Mouse (Mus musculus): Measurements from ENCODE around the gene Usp35. TPM values are rescaled to one million over a fixed set of nuclear protein-coding genes. Genes with fewer than 3 reads are reported as not detected.
A peak's percentile ranks its signal among the peaks of the same experiment; 100 is the strongest.

Gene Usp35
- polyA plus RNA-seq, 1 experiment from 2014 or later = 0.14 TPM

- Histone ChIP-seq H3K9ac (ENCODE audit: low read depth, low read length) (no peak overlapping the region), H3K4me2 (ENCODE audit: low read depth, low read length) (no peak overlapping the region), H3K36me3 (ENCODE audit: control insufficient read depth, insufficient read depth) (no peaks in the 10 kb centered on the region), H3K27ac (ENCODE audit: low read length) (0 out of 2 replicates have a peak overlapping the region, but pooled peaks have one; percentile 9), H3K9me3 (replicated peaks; ENCODE audit: control insufficient read depth, low read length) (no peaks in the 10 kb centered on the region), H3K4me1 (ENCODE audit: control insufficient read depth, low read depth, low read length) (peaks cover 9% of the 10 kb centered on the region), H3K4me3 (ENCODE audit: low read depth, low read length) (no peak overlapping the region), H3K27me3 (ENCODE audit: control insufficient read depth, insufficient read depth, low read depth, low read length) (no peaks in the 10 kb centered on the region)
- WGBS (ENCODE audit: insufficient replicate concordance) = 56% methylated on average over 1 of the region's 1 CpGs
- ATAC-seq (ENCODE audit: low read depth) = no peak
Observed at GRCm38 (mm10) chr7:97271068-97271467, 60.8 kb downstream of the Usp35 start.

DNA sequence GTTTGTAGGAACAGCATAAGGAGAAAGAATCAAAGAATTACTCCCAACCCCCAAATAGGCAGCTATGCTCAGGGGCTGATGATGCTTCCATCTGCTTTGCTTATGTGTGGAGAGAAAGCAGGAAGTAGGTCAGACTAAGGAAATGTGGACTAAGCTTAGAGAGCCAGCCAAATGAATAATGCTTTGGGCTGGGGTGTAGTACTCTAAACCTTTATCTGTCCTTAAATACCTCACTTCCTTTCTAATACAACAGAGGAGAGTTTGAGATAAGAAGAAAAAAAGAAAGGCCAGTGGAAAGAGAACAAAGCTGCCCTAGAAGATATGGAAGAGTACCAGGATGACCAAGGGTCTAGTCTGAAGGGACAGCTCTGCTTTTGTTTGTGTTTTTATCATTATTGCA lies 61.5 kb downstream of the Usp35 start:
- peak; percentile 76 for ATAC-seq (ENCODE audit: low read depth)
- H3K36me3 ChIP-seq (ENCODE audit: control insufficient read depth, insufficient read depth) = no peaks in the 10 kb centered on the region
- no peaks in the 10 kb centered on the region for H3K27me3 ChIP-seq (ENCODE audit: control insufficient read depth, insufficient read depth, low read depth, low read length)
- no peak overlapping the region for H3K9ac ChIP-seq (ENCODE audit: low read depth, low read length)
- peaks cover 9% of the 10 kb centered on the region for H3K4me1 ChIP-seq (ENCODE audit: control insufficient read depth, low read depth, low read length)
- H3K9me3 ChIP-seq (replicated peaks; ENCODE audit: control insufficient read depth, low read length) = no peaks in the 10 kb centered on the region
- 0 out of 2 replicates have a peak overlapping the region, but pooled peaks have one; percentile 9 for H3K27ac ChIP-seq (ENCODE audit: low read length)
- H3K4me2 ChIP-seq (ENCODE audit: low read depth, low read length) = no peak overlapping the region
- H3K4me3 ChIP-seq (ENCODE audit: low read depth, low read length) = no peak overlapping the region

GRCm38 (mm10) chr7:97262541-97262940 lies 69.3 kb downstream of the Usp35 start:
- Histone ChIP-seq H3K27ac (ENCODE audit: low read length) (no peak overlapping the region), H3K9me3 (replicated peaks; ENCODE audit: control insufficient read depth, low read length) (no peaks in the 10 kb centered on the region), H3K36me3 (ENCODE audit: control insufficient read depth, insufficient read depth) (no peaks in the 10 kb centered on the region), H3K27me3 (ENCODE audit: control insufficient read depth, insufficient read depth, low read depth, low read length) (no peaks in the 10 kb centered on the region), H3K4me2 (ENCODE audit: low read depth, low read length) (no peak overlapping the region), H3K4me1 (ENCODE audit: control insufficient read depth, low read depth, low read length) (no peaks in the 10 kb centered on the region), H3K9ac (ENCODE audit: low read depth, low read length) (no peak overlapping the region), H3K4me3 (ENCODE audit: low read depth, low read length) (no peak overlapping the region)
- ATAC-seq (ENCODE audit: low read depth) = no peak
- WGBS (ENCODE audit: insufficient replicate concordance) = 86% methylated on average over 1 of the region's 1 CpGs

Other genes with a start within 250 kb of the Usp35 start
- 1.1 and 1.4 TPM in 2 replicates for gene Kctd21, start 307 bp upstream of the Usp35 start, polyA plus RNA-seq (2015; fragmentation: Nextera tagmentation; extraction: Ambion mirVana)
- gene Alg8, start 39.6 kb upstream of the Usp35 start, polyA plus RNA-seq (2015; fragmentation: Nextera tagmentation; extraction: Ambion mirVana) = 29.4 and 30.2 TPM in 2 replicates
- gene Ndufc2, start 68.0 kb upstream of the Usp35 start, polyA plus RNA-seq (2015; fragmentation: Nextera tagmentation; extraction: Ambion mirVana) = 144 and 171 TPM in 2 replicates
- gene Thrsp, start 85.7 kb upstream of the Usp35 start, polyA plus RNA-seq (2015; fragmentation: Nextera tagmentation; extraction: Ambion mirVana) = 0.36 and 0.92 TPM in 2 replicates
- 9.4 and 10.2 TPM in 2 replicates for gene Kctd14, start 119.3 kb upstream of the Usp35 start, polyA plus RNA-seq (2015; fragmentation: Nextera tagmentation; extraction: Ambion mirVana)
- gene Ints4, start 148.9 kb upstream of the Usp35 start, polyA plus RNA-seq (2015; fragmentation: Nextera tagmentation; extraction: Ambion mirVana) = 16.1 and 17.8 TPM in 2 replicates
- 15.7 and 16.1 TPM in 2 replicates for gene Aamdc, start 247.5 kb upstream of the Usp35 start, polyA plus RNA-seq (2015; fragmentation: Nextera tagmentation; extraction: Ambion mirVana)
- 4.7 and 5.3 TPM in 2 replicates for gene Rsf1, start 247.9 kb upstream of the Usp35 start, polyA plus RNA-seq (2015; fragmentation: Nextera tagmentation; extraction: Ambion mirVana)